Mouse (Mus musculus) layer of hippocampus, adult 2 months (tissue): ENCODE results near the gene Grasp. TPM values are rescaled to one million over a fixed set of nuclear protein-coding genes. Genes with fewer than 3 reads are reported as not detected.

ENCODE experiments used
- DNase-seq, 2 experiments: peaks; one replicate each; pipeline ENCODE4 v3.0.0; 2022; ENCODE audit warnings: low spot score in 2 of 2
- H3K27ac ChIP-seq: fragments of 200-600 bp; 2 replicates; pipeline ENCODE4 v1.8.1; 2022
- H3K4me3 ChIP-seq: fragments of 200-600 bp; 2 replicates; pipeline ENCODE4 v1.8.1; 2022; ENCODE audit warnings: mild to moderate bottlenecking
- CTCF ChIP-seq: fragments of 200-600 bp; conservative IDR thresholded peaks from 2 replicates; pipeline ENCODE4 v1.8.1; 2022; ENCODE audit warnings: antibody characterized with exemption, mild to moderate bottlenecking, moderate library complexity
- total RNA-seq, 2 experiments: library from RNA; stranded (reverse); gene quantifications; 2 replicates each; pipeline ENCODE4 v1.2.3; 2021

Grasp gene
- total RNA-seq, 2 experiments from 2014 or later, result 79.5 to 82.7 TPM

- H3K4me3 ChIP-seq, result no peak overlapping the region
- no peak overlapping the region for H3K27ac ChIP-seq
- no peak for TF ChIP-seq CTCF
- no peak for DNase-seq
These were observed 26.3 kb downstream of the Grasp start for GRCm38 (mm10) chr15:101250220-101250800.

GRCm38 (mm10) chr15:101251930-101252329 is 27.9 kb downstream of the Grasp start:
- no peak overlapping the region for H3K4me3 ChIP-seq
- TF ChIP-seq CTCF, result no peak
- DNase-seq, result no peak
- H3K27ac ChIP-seq, result no peak overlapping the region

- no peak overlapping the region for H3K27ac ChIP-seq
- no peak overlapping the region for H3K4me3 ChIP-seq
- no peak for TF ChIP-seq CTCF
These were observed 28.6 kb downstream of the Grasp start for GRCm38 (mm10) chr15:101252614-101253013.

GRCm38 (mm10) chr15:101253563-101253885 is 29.5 kb downstream of the Grasp start:
- Histone ChIP-seq H3K27ac (peak overlapping the region; percentile 91), H3K4me3 (peak overlapping the region; percentile 67)
- DNase-seq, result no peak
- no peak for TF ChIP-seq CTCF

More at GRCm38 (mm10) chr15:101252614-101253013, 28.6 kb downstream of the Grasp start:
- no peak for DNase-seq

- Histone ChIP-seq H3K4me3 (peak within 1 kb of the TSS; percentile 67), H3K27ac (peak within 1 kb of the TSS; percentile 91)
- 0 out of 2 replicates have a peak, but pooled peaks have one; percentile 6 for TF ChIP-seq CTCF
- peak; percentile 63 to 81 for DNase-seq
These were observed 30.2 kb downstream of the Grasp start, which contains the start of gene Nr4a1 for GRCm38 (mm10) chr15:101253886-101254795. Gene Nr4a1 (plus strand): TSS chr15:101254269.

- DNase-seq, result no peak
- no peak overlapping the region for H3K4me3 ChIP-seq
- no peak overlapping the region for H3K27ac ChIP-seq
- no peak for TF ChIP-seq CTCF
These were observed 32.0 kb downstream of the Grasp start for GRCm38 (mm10) chr15:101255842-101256462.

GRCm38 (mm10) chr15:101256463-101257206 is 32.6 kb downstream of the Grasp start:
- no peak for TF ChIP-seq CTCF
- Histone ChIP-seq H3K27ac (no peak overlapping the region), H3K4me3 (no peak overlapping the region)
- no peak for DNase-seq

GRCm38 (mm10) chr15:101258420-101258819 is 34.4 kb downstream of the Grasp start:
- no peak overlapping the region for H3K27ac ChIP-seq
- TF ChIP-seq CTCF, result no peak
- DNase-seq, result no peak
- no peak overlapping the region for H3K4me3 ChIP-seq

- no peak for DNase-seq
- Histone ChIP-seq H3K4me3 (no peak overlapping the region), H3K27ac (0 out of 2 replicates have a peak overlapping the region, but pooled peaks have one; percentile 61)
- no peak for TF ChIP-seq CTCF
These were observed 35.9 kb downstream of the Grasp start for GRCm38 (mm10) chr15:101259922-101260321.

- no peak for TF ChIP-seq CTCF
- no peak for DNase-seq
- Histone ChIP-seq H3K4me3 (no peak overlapping the region), H3K27ac (peak overlapping the region; percentile 61; the same call in 1 of the 2 replicates)
These were observed 36.4 kb downstream of the Grasp start for GRCm38 (mm10) chr15:101260387-101260786.

- peak overlapping the region; percentile 61; the same call in 1 of the 2 replicates for H3K27ac ChIP-seq
- no peak for TF ChIP-seq CTCF
- H3K4me3 ChIP-seq, result no peak overlapping the region
- no peak for DNase-seq
These were observed 37.1 kb downstream of the Grasp start for GRCm38 (mm10) chr15:101260874-101261622.

GRCm38 (mm10) chr15:101262502-101262901 is 38.5 kb downstream of the Grasp start:
- no peak for DNase-seq
- TF ChIP-seq CTCF, result no peak

More at GRCm38 (mm10) chr15:101262502-101262901, 38.5 kb downstream of the Grasp start:
- Histone ChIP-seq H3K27ac (no peak overlapping the region), H3K4me3 (no peak overlapping the region)
